Mouse (Mus musculus) brain, embryonic 14.5 days (tissue): Measurements from ENCODE around the gene Slc22a2. TPM values are rescaled to one million over a fixed set of nuclear protein-coding genes. Genes with fewer than 3 reads are reported as not detected.

ENCODE experiments used
- DNase-seq: peaks from one replicate; pipeline ENCODE4 v3.0.0-alpha.2; 2011; ENCODE audit warnings: low read depth
- CTCF ChIP-seq: fragments of 200-500 bp; IDR thresholded peaks from 2 replicates; pipeline ENCODE4 v1.5.1; 2012; ENCODE audit warnings: inconsistent platforms, mild to moderate bottlenecking, moderate library complexity, borderline replicate concordance; ENCODE audit not compliant: insufficient read depth, insufficient read length; ENCODE audit errors: extremely low read depth
- POLR2A ChIP-seq: fragments of 200-500 bp; IDR thresholded peaks from 2 replicates; pipeline ENCODE4 v1.6.1; 2012; ENCODE audit warnings: mild to moderate bottlenecking, inconsistent platforms, borderline replicate concordance; ENCODE audit not compliant: poor library complexity, insufficient read depth, insufficient read length, severe bottlenecking; ENCODE audit errors: extremely low read depth
- polyA plus RNA-seq: library from polyadenylated mRNA; depleted of rRNA; stranded (reverse); fragments of >200 nt; gene quantifications from 2 replicates; pipeline ENCODE4 v1.2.3, GENCODE M21; 2012

Gene Slc22a2
- polyA plus RNA-seq, 1 experiment, result 1.2 TPM

DNA sequence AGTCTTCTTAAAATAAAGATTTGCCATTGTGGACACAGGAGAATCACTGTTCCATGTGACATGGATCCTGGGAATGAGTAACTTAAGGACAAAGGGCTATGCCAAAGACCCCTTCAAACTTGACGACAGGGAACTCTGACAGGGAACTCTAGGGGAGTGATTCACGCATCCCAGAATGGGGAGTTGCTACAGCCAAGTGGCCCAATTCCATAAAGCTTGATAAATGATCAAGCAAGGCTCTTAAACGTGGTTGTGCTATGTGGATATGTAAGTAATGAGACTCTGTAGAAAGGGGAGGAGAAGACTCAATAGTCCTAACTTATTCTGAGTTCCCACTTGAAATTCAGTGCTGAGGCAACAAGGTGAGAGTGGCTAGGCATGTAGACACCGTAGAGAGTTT is 50.9 kb downstream of the Slc22a2 start:
- no peak for DNase-seq
- TF ChIP-seq CTCF (no peak), POLR2A (no peak)

DNA sequence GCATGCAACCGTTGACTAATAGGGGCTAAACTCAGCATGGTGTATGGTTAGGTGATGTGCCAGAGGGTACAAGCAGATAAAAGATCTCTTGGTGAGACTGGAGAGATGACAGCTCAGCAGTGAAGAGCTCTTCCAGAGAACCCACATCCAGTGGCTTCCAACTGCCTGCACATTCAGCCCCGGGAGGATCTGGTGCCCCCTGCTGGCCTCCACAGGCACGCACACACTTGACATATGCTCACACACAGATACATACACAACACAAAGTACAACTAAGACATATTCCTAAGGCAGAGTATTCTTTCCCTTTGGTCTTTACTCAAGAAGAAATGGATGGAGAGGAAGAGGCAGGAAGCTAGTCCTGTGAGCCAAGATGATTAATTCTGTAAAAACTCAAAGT is 55.7 kb downstream of the Slc22a2 start:
- TF ChIP-seq POLR2A (no peak), CTCF (0 out of 2 replicates have a peak, but pooled peaks have one; percentile 2)
- DNase-seq, result no peak

DNA sequence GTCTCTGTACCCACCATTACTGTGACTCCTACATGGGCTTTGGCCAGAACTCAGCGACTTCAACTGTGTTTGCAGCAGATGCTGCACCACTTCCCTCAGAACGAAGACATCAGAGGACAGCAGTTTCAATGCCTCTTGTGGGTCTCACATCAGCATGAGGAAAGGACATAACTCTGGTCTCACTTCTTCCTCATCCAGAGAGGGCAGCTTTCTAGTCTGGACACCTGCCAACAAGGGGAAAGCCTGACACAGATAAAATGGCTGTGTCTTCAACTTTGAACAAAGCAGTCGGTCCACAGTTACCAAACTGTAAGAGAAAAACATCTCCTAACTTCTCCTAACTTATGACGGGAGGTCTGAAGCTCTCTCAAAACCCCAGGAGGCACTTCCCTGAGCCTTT is 57.2 kb downstream of the Slc22a2 start:
- no peak for TF ChIP-seq POLR2A
- TF ChIP-seq CTCF, result no peak
- DNase-seq, result no peak

DNA sequence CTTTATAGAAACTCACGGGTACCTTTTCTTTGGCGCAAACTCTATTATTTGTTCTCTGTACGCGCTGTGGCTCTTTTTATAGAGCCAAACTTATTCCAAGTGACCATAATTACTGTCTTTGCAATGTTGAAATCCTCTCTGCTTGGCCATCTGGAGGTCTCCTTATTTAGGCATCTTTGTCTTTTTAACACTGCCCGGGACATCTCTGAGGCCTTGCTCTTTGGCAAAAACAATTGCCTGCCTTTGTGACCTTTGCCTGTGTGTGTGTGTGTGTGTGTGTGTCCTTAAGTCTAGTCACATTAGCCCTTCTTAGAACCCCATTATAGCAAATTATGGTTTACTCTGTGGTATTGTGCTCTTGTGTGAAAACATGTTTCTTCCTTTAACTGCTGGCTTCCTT is 61.5 kb downstream of the Slc22a2 start:
- no peak for DNase-seq
- TF ChIP-seq CTCF, result no peak
- no peak for TF ChIP-seq POLR2A

DNA sequence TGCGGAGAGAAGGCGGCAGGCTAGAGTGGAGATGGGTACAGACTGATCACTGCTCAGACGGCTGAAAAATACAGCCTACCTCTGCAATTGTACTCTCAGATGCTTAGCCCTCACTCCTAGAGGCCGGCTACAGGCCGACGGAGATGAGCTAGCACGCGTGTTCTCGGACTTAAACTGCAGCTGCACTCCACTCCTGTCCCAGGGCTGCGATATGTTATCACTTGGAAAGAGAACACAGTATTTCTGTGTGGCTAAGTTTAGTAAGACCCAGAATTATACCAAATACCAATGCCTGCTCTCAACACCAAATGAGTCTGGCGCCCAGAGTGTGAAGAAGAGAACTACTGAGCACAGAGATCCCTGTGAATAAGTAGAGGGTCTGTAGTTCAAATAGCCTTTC is 68.7 kb downstream of the Slc22a2 start:
- TF ChIP-seq POLR2A (no peak), CTCF (no peak)
- DNase-seq, result no peak

DNA sequence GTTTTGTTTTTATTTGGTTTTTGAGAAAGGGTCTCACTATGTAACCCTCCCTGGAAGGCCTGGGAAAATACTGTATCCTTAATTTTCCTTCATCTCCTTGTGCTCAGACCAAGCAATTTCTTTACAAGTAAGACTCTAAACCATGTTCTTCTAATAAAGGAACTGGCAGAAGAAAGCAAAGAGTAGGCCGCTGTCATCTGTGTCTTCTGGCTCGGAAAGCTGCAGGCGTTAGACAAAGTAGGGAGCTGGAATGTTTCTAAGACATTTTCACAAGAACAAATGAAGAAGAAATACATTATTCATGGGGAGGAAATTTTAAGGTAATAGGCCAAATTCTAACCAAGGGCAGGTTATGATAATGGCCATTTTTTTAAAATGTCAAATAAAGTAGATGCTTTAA is 70.1 kb downstream of the Slc22a2 start:
- TF ChIP-seq CTCF (no peak), POLR2A (no peak)
- no peak for DNase-seq

DNA sequence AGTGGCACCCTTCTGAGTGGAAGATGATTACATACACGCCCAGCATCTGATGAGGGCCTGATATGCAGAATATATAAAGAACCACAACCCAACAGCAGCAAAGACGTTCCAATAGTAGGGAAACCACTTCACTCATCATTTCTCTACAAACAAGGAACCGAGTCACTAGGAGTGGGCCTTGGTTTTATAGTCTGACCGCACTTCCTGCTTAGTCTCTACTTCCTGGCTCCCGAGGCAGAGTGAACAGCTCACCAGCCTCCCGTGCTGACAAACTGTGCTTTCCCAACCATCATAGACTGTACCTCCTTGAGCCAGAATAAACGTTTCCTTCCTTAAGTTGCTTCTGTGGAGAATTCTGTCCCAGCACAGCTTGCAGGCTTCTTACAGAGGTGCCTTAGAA is 71.9 kb downstream of the Slc22a2 start:
- TF ChIP-seq CTCF (no peak), POLR2A (no peak)
- no peak for DNase-seq

DNA sequence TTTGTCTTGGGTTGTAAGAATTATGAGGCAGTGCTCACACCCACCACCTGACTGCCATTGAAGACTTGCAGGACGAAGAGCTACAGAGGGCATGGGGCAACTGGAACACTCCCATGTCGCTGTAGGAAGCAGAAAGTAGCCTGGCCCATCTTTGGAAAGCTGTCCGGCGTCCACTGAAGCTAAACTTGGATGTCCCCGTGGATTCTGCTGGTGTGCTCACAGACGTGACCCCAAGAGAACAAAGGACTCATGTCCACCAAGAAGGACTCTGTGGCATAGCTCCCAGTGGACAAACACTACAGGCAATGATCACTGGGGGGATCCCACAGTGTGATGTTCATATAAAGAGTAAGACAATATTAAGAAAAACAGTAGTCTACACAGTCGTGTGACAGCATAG is 74.9 kb downstream of the Slc22a2 start:
- TF ChIP-seq POLR2A (no peak), CTCF (no peak)
- DNase-seq, result no peak

DNA sequence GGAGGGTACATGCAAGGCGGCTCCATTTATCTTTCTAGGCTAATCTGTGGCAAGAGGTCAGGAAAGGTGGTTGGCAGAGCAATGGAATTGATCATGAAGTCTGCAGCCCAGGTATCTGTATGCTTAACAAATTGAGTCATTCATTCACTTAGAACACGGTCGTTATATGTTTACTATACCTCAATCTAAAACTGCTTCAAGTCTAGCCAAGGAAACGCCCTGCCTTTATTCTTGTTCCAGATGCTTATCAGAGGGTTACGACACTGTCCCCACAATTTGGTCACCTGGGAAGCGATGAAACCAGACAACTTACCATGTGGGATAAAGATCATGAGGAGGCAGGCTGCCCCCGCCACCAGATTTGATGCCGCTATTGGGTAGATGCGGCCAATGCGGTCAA is 75.3 kb downstream of the Slc22a2 start:
- DNase-seq, result no peak
- TF ChIP-seq CTCF, result no peak
- TF ChIP-seq POLR2A, result no peak

DNA sequence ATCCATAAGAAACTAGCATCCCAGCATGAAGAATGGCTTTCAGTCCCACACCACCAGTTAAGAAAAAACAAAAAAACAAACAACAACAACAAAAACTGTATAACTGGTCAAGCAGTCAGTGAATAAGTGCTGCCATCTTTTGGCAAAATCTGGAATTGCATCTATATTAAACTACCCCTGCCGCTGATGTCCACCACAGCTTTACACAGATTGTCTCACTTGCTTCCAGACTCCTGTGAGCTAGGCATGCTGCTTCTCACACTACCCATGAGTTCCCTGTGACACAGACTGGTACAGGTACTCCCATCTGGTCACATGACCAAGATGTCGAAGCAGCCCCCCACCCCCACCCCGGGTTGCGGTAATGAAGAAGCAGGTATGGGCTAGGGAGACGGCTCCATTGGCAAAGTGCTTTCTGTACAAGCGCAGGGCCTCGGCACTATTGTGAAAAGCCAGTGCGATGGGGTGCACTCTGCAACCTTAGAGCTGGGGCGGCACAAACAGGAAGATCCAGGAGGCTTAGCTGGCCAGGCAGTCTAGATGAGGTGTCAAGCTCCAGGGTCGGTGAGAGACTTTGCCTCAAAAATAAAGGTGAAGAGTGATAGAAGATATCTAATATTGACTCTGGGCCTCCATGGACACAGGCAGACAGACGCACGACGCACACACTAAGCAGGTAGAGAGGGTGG is 76.8 kb downstream of the Slc22a2 start:
- no peak for TF ChIP-seq POLR2A
- TF ChIP-seq CTCF, result peak; percentile 60; the same call in 1 of the 2 replicates
- DNase-seq, result peak; percentile 55

DNA sequence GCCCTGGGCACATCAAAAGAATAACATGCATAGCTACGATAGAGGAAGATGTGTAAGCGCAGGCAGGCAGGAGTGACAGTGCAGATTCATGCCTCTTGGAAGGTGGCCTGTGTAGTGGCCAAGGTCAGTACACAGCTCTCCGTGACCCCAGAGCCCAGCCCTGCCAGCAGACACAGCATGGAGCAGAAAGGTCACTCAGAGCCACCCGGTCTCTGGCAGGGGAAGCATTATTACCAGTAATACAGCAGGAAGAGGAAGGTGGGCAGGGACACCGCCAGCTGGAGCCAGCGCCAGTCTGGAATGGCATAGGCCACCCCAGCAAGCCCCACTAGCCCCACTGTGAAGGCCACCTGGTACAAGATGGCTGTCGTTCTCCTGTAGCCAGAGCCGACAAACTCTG is 80.2 kb downstream of the Slc22a2 start:
- no peak for DNase-seq
- no peak for TF ChIP-seq CTCF

DNA sequence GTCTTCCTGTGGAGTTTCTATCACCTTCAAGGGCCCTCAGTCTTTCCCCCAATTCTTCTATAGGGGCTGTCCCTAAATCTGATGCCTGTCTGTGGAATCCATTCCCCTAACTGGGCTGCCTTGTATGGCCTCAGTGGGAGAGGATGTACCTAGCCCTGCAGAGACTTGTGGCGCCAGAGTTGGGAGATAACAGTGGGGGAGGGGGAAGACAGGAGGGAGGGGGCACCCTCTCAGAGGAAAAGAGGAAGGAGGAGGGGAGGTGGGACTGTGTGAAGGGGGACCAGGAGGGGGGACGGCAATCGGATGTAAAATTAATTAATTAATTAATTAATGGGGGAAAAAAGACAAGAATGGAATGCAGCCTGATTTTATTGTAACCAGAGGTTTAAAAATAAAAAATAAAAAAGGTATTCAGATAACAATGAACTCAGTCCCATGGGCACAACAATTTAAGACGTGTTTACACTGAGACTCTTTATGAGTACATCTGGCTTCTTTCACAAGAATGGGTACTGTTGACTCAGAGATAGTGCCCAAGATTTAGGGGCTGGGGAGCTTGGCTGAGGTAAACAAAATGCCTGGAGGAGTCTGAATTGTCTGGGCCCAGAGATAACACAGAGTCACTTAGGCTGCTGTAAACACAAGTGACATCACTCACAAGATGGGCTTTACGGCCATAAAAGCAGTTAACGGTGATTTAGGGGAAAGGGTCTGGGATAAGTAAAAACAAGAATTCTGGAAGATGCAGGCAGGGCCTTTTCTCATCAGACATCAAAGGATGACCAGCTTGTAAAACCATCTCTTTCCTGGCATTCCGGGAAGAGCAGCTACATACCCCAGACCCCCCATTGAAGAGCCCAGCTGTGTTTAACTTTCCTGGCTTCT is 84.8 kb downstream of the Slc22a2 start:
- DNase-seq, result no peak
- TF ChIP-seq POLR2A (no peak), CTCF (no peak)

DNA sequence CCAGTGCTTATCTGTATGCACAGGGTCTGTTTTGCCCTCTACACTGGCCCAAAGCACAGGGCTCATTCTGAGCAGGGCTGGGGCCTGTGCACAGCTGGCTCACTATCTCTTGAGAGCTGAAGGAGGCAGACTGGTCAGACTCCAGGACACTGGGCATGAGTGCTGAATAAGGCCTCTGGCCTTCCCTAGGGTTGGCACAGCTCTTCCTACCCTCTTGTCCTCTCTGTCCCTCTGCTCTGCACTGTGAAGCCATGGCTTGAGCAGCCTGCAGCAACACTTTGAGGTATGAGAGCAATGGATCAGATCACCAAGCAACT is 85.4 kb downstream of the Slc22a2 start:
- no peak for DNase-seq
- no peak for TF ChIP-seq POLR2A
